ENCODE assay signal across 12 mouse cellular contexts in the genomic region with DNA sequence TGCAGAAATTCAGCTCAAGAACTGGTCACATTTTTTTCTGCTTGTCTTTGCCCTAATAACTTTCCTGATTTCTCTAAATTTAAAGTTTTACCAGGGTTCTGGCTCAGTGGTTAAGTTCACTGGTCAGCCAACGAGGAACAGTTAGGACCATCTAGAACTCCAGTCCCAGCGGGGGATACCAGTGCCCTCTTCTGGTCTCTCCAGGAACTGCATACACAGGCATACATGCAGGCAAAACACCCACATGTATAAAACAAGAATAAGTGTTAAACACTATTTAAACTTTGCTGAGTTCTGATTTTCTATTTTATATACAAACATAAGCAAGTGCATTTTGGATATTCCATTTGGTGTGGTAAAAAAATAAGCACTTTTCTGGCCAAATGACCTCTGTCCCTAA. TPM values are rescaled to one million over a fixed set of nuclear protein-coding genes. Genes with fewer than 3 reads are reported as not detected.
DNase-seq lines count a peak whose midpoint lies in the region; TF ChIP-seq lines count a peak whose summit lies in the region.
"Had no signal": no experiment of that assay in that cellular context is flagged by ENCODE, and none has a peak within 500 bp of the region (broad histone marks: within the 10 kb centered on the region; RNA-seq: fewer than 3 reads in every experiment).

No protein-coding gene starts in this region.

- H3K27ac ChIP-seq in left cerebral cortex, adult 2 months: no peak overlapping the region
- H3K27ac ChIP-seq in CH12.LX (ENCODE audit: insufficient read depth, low read depth): no peak overlapping the region
- H3K27ac ChIP-seq: midbrain, embryonic 12.5 days had no signal

- H3K4me3 ChIP-seq in left cerebral cortex, adult 2 months: no peak overlapping the region
- H3K4me3 ChIP-seq in CH12.LX (replicated peaks in 1 of 3; ENCODE audit: low read depth in 2 of 3, low read length in 2 of 3, poor library complexity in 1 of 3): no peak overlapping the region
- H3K4me3 ChIP-seq: midbrain, embryonic 12.5 days had no signal

- no peaks in the 10 kb centered on the region for H3K79me2 ChIP-seq in CH12.LX (replicated peaks; ENCODE audit: control insufficient read depth, extremely low read depth, insufficient read depth, poor library complexity, severe bottlenecking)

- DNase-seq in cerebellum, postnatal 10 days: peak; percentile 51 to 65
- no peak for DNase-seq in cerebellum, adult 9-10 months
- DNase-seq in left cerebral cortex, adult 2 months (ENCODE audit: extremely low spot score in 1 of 2, low spot score in 2 of 2): no peak
- no peak for DNase-seq in left cerebral cortex, adult 8-10 months (ENCODE audit: low spot score in 2 of 2)
- DNase-seq in CH12.LX (ENCODE audit: extremely low read depth) (peak; percentile 24), adipocyte (ENCODE audit: low spot score) (no peak)
- peak; percentile 17 for DNase-seq in brain, adult 2 months (ENCODE audit: low read depth, low spot score)
- DNase-seq in T-cell, adult 2 months (ENCODE audit: low spot score): no peak
- DNase-seq: heart, postnatal 10 days had no signal

- no peaks in the 10 kb centered on the region for H3K4me1 ChIP-seq in CH12.LX (ENCODE audit: control insufficient read depth in 1 of 2, insufficient read depth in 2 of 2)

- peak; percentile 35 for TF ChIP-seq RAD21 in CH12.LX (IDR thresholded peaks at IDR 0.05; ENCODE audit: low read depth, low read length)

- intact Hi-C loops in left cerebral cortex, adult 2 months (cut with DNase I): no loop called here

- peak; percentile 44 for TF ChIP-seq CTCF in left cerebral cortex, adult 2 months (IDR thresholded peaks at IDR 0.05)
- peak; percentile 60 to 88 for TF ChIP-seq CTCF in CH12.LX (conservative IDR thresholded peaks at IDR 0.05 in 1 of 2, IDR thresholded peaks at IDR 0.05 in 1 of 2; ENCODE audit: low read depth in 2 of 2, low read length in 2 of 2)

- H3K9me3 ChIP-seq in CH12.LX (replicated peaks; ENCODE audit: low read length): no peaks in the 10 kb centered on the region
- H3K9me3 ChIP-seq: midbrain, embryonic 12.5 days had no signal

- no peak for TF ChIP-seq EP300 in CH12.LX (IDR thresholded peaks at IDR 0.05; ENCODE audit: low read length)

- H3K9ac ChIP-seq in CH12.LX (ENCODE audit: insufficient read depth, low read depth): no peak overlapping the region
- H3K9ac ChIP-seq: midbrain, embryonic 12.5 days had no signal

- H3K36me3 ChIP-seq in CH12.LX (replicated peaks in 1 of 2; ENCODE audit: control insufficient read depth in 1 of 2, insufficient read depth in 1 of 2, low read length in 1 of 2): no peaks in the 10 kb centered on the region
- H3K36me3 ChIP-seq: midbrain, embryonic 12.5 days had no signal

- H3K27me3 ChIP-seq in CH12.LX (replicated peaks): no peaks in the 10 kb centered on the region
- H3K27me3 ChIP-seq: midbrain, embryonic 12.5 days had no signal

- dilution Hi-C loops in CH12.LX (cut with MboI; ENCODE audit: extremely low pct_ligation_motif_present, extremely low pct_unique_long_range_greater_than_20kb, low sequenced_read_pairs): no loop called here

- no peak for TF ChIP-seq POLR2A in CH12.LX (IDR thresholded peaks at IDR 0.05; ENCODE audit: low read depth, low read length)

- in situ Hi-C loops in CH12.LX (cut with MboI; ENCODE audit: low pct_ligation_motif_present, low pct_unique_long_range_greater_than_20kb, low sequenced_read_pairs): no loop called here

- no peak overlapping the region for H3K4me2 ChIP-seq in CH12.LX (ENCODE audit: insufficient read depth, low read depth, poor library complexity, severe bottlenecking)
- H3K4me2 ChIP-seq: midbrain, embryonic 12.5 days had no signal

TF ChIP-seq in CH12.LX, 34 proteins besides CTCF, POLR2A, EP300 and RAD21:
- TF ChIP-seq SMC3 (IDR thresholded peaks at IDR 0.05; ENCODE audit: low read depth, low read length): peak; percentile 21; the same call in 1 of the 2 replicates
- TF ChIP-seq IRF4 (IDR thresholded peaks at IDR 0.05; ENCODE audit: low read depth, low read length): no peak
- TF ChIP-seq UBTF (IDR thresholded peaks at IDR 0.05; ENCODE audit: low read depth, low read length): no peak
- TF ChIP-seq MYC (IDR thresholded peaks at IDR 0.05; ENCODE audit: low read depth, low read length): no peak

RNA-seq across cellular contexts. Expression of a gene that starts 8.2 kb away (rescaled TPM):
- total RNA-seq in left cerebral cortex, adult 2 months (2021): under 1 TPM in 1 of 2 experiments, not detected in 1; 0.18 TPM
- under 1 TPM in 3 of 4 experiments, not detected in 1; 0.18 to 0.21 (median 0.20) TPM for total RNA-seq in left cerebral cortex, adult 8-10 months (2022)
- total RNA-seq in CH12.LX (2012; rRNA removed) (not detected in 2 replicates), CH12.LX (2014; rRNA removed) (not detected in 2 replicates)
- polyA plus RNA-seq in CH12.LX (2012; ENCODE audit: insufficient read length, low read depth): not detected in 2 replicates
- total RNA-seq: heart, postnatal 10 days; liver, adult 2 months had no signal
- polyA plus RNA-seq: large intestine, adult 2 months; liver, adult 2 months had no signal

Comparison
In these comparisons a context has a peak if more than half of its experiments do, and no peak if none do; other contexts are left out.
1. DNase-seq: peak in cerebellum, postnatal 10 days (2 of 2), CH12.LX (single experiment) and brain, adult 2 months (single experiment); none in cerebellum, adult 9-10 months (single experiment), left cerebral cortex, adult 2 months (0 of 2), left cerebral cortex, adult 8-10 months (0 of 2), adipocyte (single experiment) and T-cell, adult 2 months (single experiment).